Mouse (Mus musculus): ENCODE results near the gene Cfap54. TPM values are rescaled to one million over a fixed set of nuclear protein-coding genes. Genes with fewer than 3 reads are reported as not detected.

The Cfap54 gene
- total RNA-seq, 2 experiments from 2014 or later = 0.31 to 0.59 TPM

- TF ChIP-seq CTCF (IDR thresholded peaks at IDR 0.05) = no peak
- Histone ChIP-seq H3K4me3 (no peak overlapping the region), H3K27ac (no peak overlapping the region)
- DNase-seq = no peak
- intact Hi-C loops (cut with DNase I) = no loop called here
Observed at GRCm38 (mm10) chr10:93090241-93090640, 8.8 kb upstream of the Cfap54 start.

GRCm38 (mm10) chr10:93088396-93089048, 7.1 kb upstream of the Cfap54 start:
- Histone ChIP-seq H3K4me3 (no peak overlapping the region), H3K27ac (no peak overlapping the region)
- intact Hi-C loops (cut with DNase I) = no loop called here
- no peak for TF ChIP-seq CTCF (IDR thresholded peaks at IDR 0.05)
- no peak for DNase-seq

- Histone ChIP-seq H3K27ac (no peak overlapping the region), H3K4me3 (no peak overlapping the region)
- TF ChIP-seq CTCF (IDR thresholded peaks at IDR 0.05) = no peak
- DNase-seq = no peak
- intact Hi-C loops (cut with DNase I) = no loop called here
Observed at GRCm38 (mm10) chr10:93087504-93087903, 6.1 kb upstream of the Cfap54 start.

GRCm38 (mm10) chr10:93083963-93084340, 2.5 kb upstream of the Cfap54 start:
- Histone ChIP-seq H3K4me3 (no peak overlapping the region), H3K27ac (no peak overlapping the region)
- intact Hi-C loops (cut with DNase I) = no loop called here
- no peak for DNase-seq
- TF ChIP-seq CTCF (IDR thresholded peaks at IDR 0.05) = no peak

GRCm38 (mm10) chr10:93083198-93083962, 2.0 kb upstream of the Cfap54 start:
- intact Hi-C loops (cut with DNase I) = no loop called here
- DNase-seq = no peak
- no peak for TF ChIP-seq CTCF (IDR thresholded peaks at IDR 0.05)
- H3K27ac ChIP-seq = no peak overlapping the region
- H3K4me3 ChIP-seq = peak overlapping the region; percentile 47

- H3K4me3 ChIP-seq = no peak overlapping the region
- no peak overlapping the region for H3K27ac ChIP-seq
- TF ChIP-seq CTCF (IDR thresholded peaks at IDR 0.05) = no peak
- intact Hi-C loops (cut with DNase I) = loop anchor here (10.0 kb wide), 1 partner anchor 205 kb away; no protein-coding TSS in a partner anchor
- no peak for DNase-seq
Observed at GRCm38 (mm10) chr10:93079486-93079885, 1.9 kb downstream of the Cfap54 start.

GRCm38 (mm10) chr10:93077935-93078479, 3.4 kb downstream of the Cfap54 start:
- DNase-seq = no peak
- Histone ChIP-seq H3K27ac (no peak overlapping the region), H3K4me3 (no peak overlapping the region)
- intact Hi-C loops (cut with DNase I) = loop anchor here (10.0 kb wide), 1 partner anchor 207 kb away; no protein-coding TSS in a partner anchor
- TF ChIP-seq CTCF (IDR thresholded peaks at IDR 0.05) = no peak

GRCm38 (mm10) chr10:93076376-93076775, 5.0 kb downstream of the Cfap54 start:
- Histone ChIP-seq H3K27ac (no peak overlapping the region), H3K4me3 (no peak overlapping the region)
- no peak for DNase-seq
- no peak for TF ChIP-seq CTCF (IDR thresholded peaks at IDR 0.05)
- intact Hi-C loops (cut with DNase I) = loop anchor here (10.0 kb wide), 1 partner anchor 208 kb away; no protein-coding TSS in a partner anchor

GRCm38 (mm10) chr10:93075856-93076255, 5.6 kb downstream of the Cfap54 start:
- intact Hi-C loops (cut with DNase I) = loop anchor here (10.0 kb wide), 1 partner anchor 209 kb away; no protein-coding TSS in a partner anchor
- H3K27ac ChIP-seq = no peak overlapping the region
- no peak overlapping the region for H3K4me3 ChIP-seq
- no peak for TF ChIP-seq CTCF (IDR thresholded peaks at IDR 0.05)
- no peak for DNase-seq

- Histone ChIP-seq H3K4me3 (no peak overlapping the region), H3K27ac (no peak overlapping the region)
- intact Hi-C loops (cut with DNase I) = loop anchor here (10.0 kb wide), 1 partner anchor 212 kb away; no protein-coding TSS in a partner anchor
- no peak for DNase-seq
- TF ChIP-seq CTCF (IDR thresholded peaks at IDR 0.05) = no peak
Observed at GRCm38 (mm10) chr10:93072769-93073168, 8.6 kb downstream of the Cfap54 start.

- Histone ChIP-seq H3K4me3 (no peak overlapping the region), H3K27ac (no peak overlapping the region)
- TF ChIP-seq CTCF (IDR thresholded peaks at IDR 0.05) = no peak
- no peak for DNase-seq
- intact Hi-C loops (cut with DNase I) = loop anchor here (10.0 kb wide), 1 partner anchor 213 kb away; no protein-coding TSS in a partner anchor
Observed at GRCm38 (mm10) chr10:93071753-93072152, 9.7 kb downstream of the Cfap54 start.

- intact Hi-C loops (cut with DNase I) = loop anchor here (10.0 kb wide), 1 partner anchor 214 kb away; no protein-coding TSS in a partner anchor
- no peak overlapping the region for H3K4me3 ChIP-seq
- H3K27ac ChIP-seq = peak overlapping the region; percentile 85
- peak; percentile 59 for TF ChIP-seq CTCF (IDR thresholded peaks at IDR 0.05)
- peak; percentile 45 for DNase-seq
Observed at GRCm38 (mm10) chr10:93070121-93070898, 11.1 kb downstream of the Cfap54 start.
